Mouse (Mus musculus) heart, embryonic 16.5 days (tissue): ENCODE results near the gene Tsen15. TPM values are rescaled to one million over a fixed set of nuclear protein-coding genes. Genes with fewer than 3 reads are reported as not detected.

ENCODE experiments used
- ATAC-seq: fragments of 200-750 bp; cut with Nextera tagmentation; replicated peaks from 2 replicates; pipeline ENCODE4 v1.8.0; 2017; ENCODE audit warnings: moderate number of reproducible peaks; ENCODE audit not compliant: insufficient read depth, low FRiP score; ENCODE audit errors: extremely low read depth
- H3K27ac ChIP-seq: fragments of 300-500 bp; sonication (generic); 2 replicates; pipeline ENCODE4 v1.5.1; 2014; ENCODE audit warnings: mild to moderate bottlenecking, low read length, control low read depth, moderate library complexity
- H3K27me3 ChIP-seq: fragments of 300-500 bp; sonication (generic); 2 replicates; pipeline ENCODE4 v1.6.1; 2014; ENCODE audit warnings: low read length, mixed read lengths; ENCODE audit not compliant: control insufficient read depth, insufficient read depth
- H3K36me3 ChIP-seq: fragments of 300-500 bp; sonication (generic); 2 replicates; pipeline ENCODE4 v1.6.1; 2014; ENCODE audit not compliant: control insufficient read depth, insufficient read depth
- H3K4me1 ChIP-seq: fragments of 300-500 bp; sonication (generic); 2 replicates; pipeline ENCODE4 v1.6.1; 2014; ENCODE audit warnings: low read length, mixed read lengths; ENCODE audit not compliant: control insufficient read depth, insufficient read depth
- H3K4me2 ChIP-seq: fragments of 300-500 bp; sonication (generic); 2 replicates; pipeline ENCODE4 v1.6.1; 2014; ENCODE audit warnings: low read depth, mild to moderate bottlenecking, control low read depth, low read length
- H3K4me3 ChIP-seq: fragments of 300-500 bp; sonication (generic); 2 replicates; pipeline ENCODE4 v1.5.1; 2014; ENCODE audit warnings: mild to moderate bottlenecking, control low read depth, low read length
- H3K9ac ChIP-seq: fragments of 300-500 bp; sonication (generic); 2 replicates; pipeline ENCODE4 v1.6.1; 2014; ENCODE audit warnings: low read length, control low read depth
- H3K9me3 ChIP-seq: fragments of 300-500 bp; sonication (generic); replicated peaks from 2 replicates; pipeline ENCODE4 v1.6.1; 2016; ENCODE audit warnings: low read length; ENCODE audit not compliant: control insufficient read depth
- WGBS: fragments of 180-500 bp; shearing (Covaris S2); extraction: QIAGEN DNeasy Blood & Tissue Kit; methylation state at CpG from one replicate; pipeline ENCODE4 v1.1.7; 2014; 5-methylcytosine and 5-hydroxymethylcytosine counted together
- polyA plus RNA-seq: library from polyadenylated mRNA; unstranded; fragments of >200 nt; fragmentation: Nextera tagmentation; extraction: Ambion mirVana; gene quantifications from 2 replicates; pipeline ENCODE4 v1.2.1, GENCODE M21; 2015

Tsen15 gene
- polyA plus RNA-seq = 46.3 and 50.4 TPM in 2 replicates

GRCm38 (mm10) chr1:152386188-152386835, at the start of gene Tsen15:
TSS of gene Tsen15 (minus strand) at chr1:152386688.
- peak within 1 kb of the TSS; percentile 59 for H3K4me2 ChIP-seq
- peak; percentile 96 for ATAC-seq
- under 1% methylated on average over 57 of the region's 57 CpGs for WGBS
- H3K27ac ChIP-seq = no peak within 1 kb of the TSS
- no peaks in the 10 kb centered on the region for H3K27me3 ChIP-seq
- H3K36me3 ChIP-seq = peaks cover 3% of the 10 kb centered on the region
- peak within 1 kb of the TSS; percentile 68 for H3K4me3 ChIP-seq
- H3K9me3 ChIP-seq = no peaks in the 10 kb centered on the region
- H3K9ac ChIP-seq = peak within 1 kb of the TSS; percentile 83
- 0 out of 2 replicates have a peak, but pooled peaks cover 3% of the 10 kb centered on the region for H3K4me1 ChIP-seq

GRCm38 (mm10) chr1:152434166-152434565, 47.7 kb upstream of the Tsen15 start:
- no peak for ATAC-seq
- Histone ChIP-seq H3K9me3 (no peaks in the 10 kb centered on the region), H3K27ac (no peak overlapping the region), H3K27me3 (no peaks in the 10 kb centered on the region), H3K36me3 (no peaks in the 10 kb centered on the region), H3K9ac (no peak overlapping the region), H3K4me3 (no peak overlapping the region), H3K4me2 (no peak overlapping the region), H3K4me1 (peaks cover 1% of the 10 kb centered on the region; the same call in 1 of the 2 replicates)
- 57% methylated on average over 4 of the region's 4 CpGs for WGBS

GRCm38 (mm10) chr1:152429805-152430204, 43.3 kb upstream of the Tsen15 start:
- H3K4me2 ChIP-seq = no peak overlapping the region
- H3K36me3 ChIP-seq = no peaks in the 10 kb centered on the region
- no peak overlapping the region for H3K9ac ChIP-seq
- H3K27me3 ChIP-seq = no peaks in the 10 kb centered on the region
- no peak for ATAC-seq
- H3K9me3 ChIP-seq = 0 out of 2 replicates have a peak, but pooled peaks cover 3% of the 10 kb centered on the region
- 0 out of 2 replicates have a peak, but pooled peaks cover 2% of the 10 kb centered on the region for H3K4me1 ChIP-seq
- WGBS = 80% methylated on average over 7 of the region's 7 CpGs
- H3K27ac ChIP-seq = no peak overlapping the region
- no peak overlapping the region for H3K4me3 ChIP-seq

GRCm38 (mm10) chr1:152427912-152428581, 41.6 kb upstream of the Tsen15 start:
- WGBS = 71% methylated on average over 12 of the region's 12 CpGs

GRCm38 (mm10) chr1:152423052-152423451, 36.6 kb upstream of the Tsen15 start:
- Histone ChIP-seq H3K27me3 (no peaks in the 10 kb centered on the region), H3K4me1 (peaks cover 21% of the 10 kb centered on the region), H3K9ac (peak overlapping the region; percentile 5; the same call in 1 of the 2 replicates), H3K4me2 (no peak overlapping the region), H3K36me3 (no peaks in the 10 kb centered on the region), H3K9me3 (0 out of 2 replicates have a peak, but pooled peaks cover 3% of the 10 kb centered on the region), H3K27ac (peak overlapping the region; percentile 17), H3K4me3 (no peak overlapping the region)
- WGBS = 57% methylated on average over 3 of the region's 3 CpGs
- ATAC-seq = peak; percentile 49; the same call in 1 of the 2 replicates

More at GRCm38 (mm10) chr1:152427912-152428581, 41.6 kb upstream of the Tsen15 start:
- 0 out of 2 replicates have a peak, but pooled peaks cover 3% of the 10 kb centered on the region for H3K9me3 ChIP-seq
- no peak overlapping the region for H3K4me2 ChIP-seq
- H3K4me3 ChIP-seq = no peak overlapping the region
- no peak for ATAC-seq
- H3K27me3 ChIP-seq = no peaks in the 10 kb centered on the region
- no peak overlapping the region for H3K9ac ChIP-seq
- no peaks in the 10 kb centered on the region for H3K36me3 ChIP-seq
- peaks cover 11% of the 10 kb centered on the region for H3K4me1 ChIP-seq
- no peak overlapping the region for H3K27ac ChIP-seq

- Histone ChIP-seq H3K9ac (no peak overlapping the region), H3K4me3 (no peak overlapping the region), H3K36me3 (no peaks in the 10 kb centered on the region), H3K4me2 (no peak overlapping the region), H3K27ac (0 out of 2 replicates have a peak overlapping the region, but pooled peaks have one; percentile 30), H3K9me3 (0 out of 2 replicates have a peak, but pooled peaks cover 3% of the 10 kb centered on the region), H3K4me1 (peaks cover 27% of the 10 kb centered on the region), H3K27me3 (no peaks in the 10 kb centered on the region)
- no peak for ATAC-seq
- WGBS = 53% methylated on average over 3 of the region's 3 CpGs
Measured at GRCm38 (mm10) chr1:152422295-152422694, 35.8 kb upstream of the Tsen15 start.

GRCm38 (mm10) chr1:152417602-152418001, 31.1 kb upstream of the Tsen15 start:
- Histone ChIP-seq H3K27ac (no peak overlapping the region; the same call in 1 of the 2 replicates), H3K9ac (no peak overlapping the region)

GRCm38 (mm10) chr1:152416306-152416904, 29.9 kb upstream of the Tsen15 start:
- no peak overlapping the region for H3K4me3 ChIP-seq
- no peaks in the 10 kb centered on the region for H3K27me3 ChIP-seq
- 44% methylated on average over 13 of the region's 13 CpGs for WGBS
- no peak overlapping the region for H3K27ac ChIP-seq
- H3K4me2 ChIP-seq = no peak overlapping the region
- ATAC-seq = no peak
- H3K4me1 ChIP-seq = peaks cover 8% of the 10 kb centered on the region
- peaks cover 5% of the 10 kb centered on the region; the same call in 1 of the 2 replicates for H3K9me3 ChIP-seq
- no peaks in the 10 kb centered on the region for H3K36me3 ChIP-seq
- no peak overlapping the region for H3K9ac ChIP-seq

More at GRCm38 (mm10) chr1:152417602-152418001, 31.1 kb upstream of the Tsen15 start:
- Histone ChIP-seq H3K27me3 (no peaks in the 10 kb centered on the region), H3K4me3 (no peak overlapping the region), H3K36me3 (no peaks in the 10 kb centered on the region), H3K4me2 (no peak overlapping the region), H3K4me1 (peaks cover 13% of the 10 kb centered on the region), H3K9me3 (no peaks in the 10 kb centered on the region)
- WGBS = 31% methylated on average over 5 of the region's 5 CpGs
- ATAC-seq = no peak
